Mouse (Mus musculus) spleen, postnatal 14 days (tissue): ENCODE results near the gene Zfp865.
"Not testable (repeated sequence)": the region's sequence is repeated elsewhere in the genome, so short reads cannot be mapped to it uniquely, and the experiment has no call there.

Source experiments
- DNase-seq, 2 experiments: peaks; one replicate each; pipeline ENCODE4 v3.0.0; 2021 to 2022; ENCODE audit warnings: low spot score in 2 of 2

Zfp865 gene

DNA sequence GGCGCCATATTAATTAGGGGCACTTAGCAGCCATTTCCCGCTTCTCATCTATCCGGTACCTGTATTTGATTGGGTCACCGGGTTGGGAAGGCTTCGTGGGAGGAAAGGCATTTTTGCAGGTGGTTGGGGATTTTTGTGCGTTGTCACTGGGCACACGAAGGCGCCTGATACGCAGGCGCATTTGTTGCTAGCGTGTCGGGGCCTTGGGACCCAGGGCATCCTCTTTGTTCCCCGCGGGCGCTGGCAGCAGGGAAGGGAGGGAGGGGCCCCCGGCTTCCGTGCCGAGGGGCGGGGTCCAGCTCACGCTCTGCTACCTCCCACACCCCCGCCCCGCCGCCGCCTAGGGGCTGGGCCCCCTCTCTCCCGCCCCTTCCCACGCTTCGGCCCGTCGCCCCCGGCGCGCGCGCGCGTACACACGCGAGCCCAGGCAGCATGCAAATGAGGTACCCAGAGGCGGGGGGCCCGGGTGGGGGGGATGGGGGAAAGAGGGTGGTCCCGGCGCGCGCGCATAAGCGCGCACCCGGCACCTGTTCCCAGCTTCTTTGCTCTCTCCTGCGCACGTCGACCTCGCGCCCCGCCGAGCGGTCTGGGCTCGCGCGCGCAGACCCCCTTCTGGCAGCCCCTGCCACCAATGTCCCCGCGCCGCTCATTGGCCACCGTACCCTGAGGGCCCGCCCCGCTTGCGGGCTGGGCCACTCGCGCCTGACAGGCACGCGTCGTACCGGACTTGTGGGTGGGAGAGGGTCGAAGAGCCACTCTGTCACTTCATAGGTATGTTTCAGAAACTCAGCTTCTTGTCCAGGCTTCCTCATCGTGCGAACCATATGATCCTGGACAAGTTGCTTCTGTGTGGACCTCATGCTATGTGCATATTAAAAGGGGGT lies 4.8 kb upstream of the Zfp865 start, which contains the start of gene Gm44973:
TSS of gene Gm44973 (plus strand) at position 379 of the 884 bp plus-strand sequence.
- peak; percentile 81 for DNase-seq

DNA sequence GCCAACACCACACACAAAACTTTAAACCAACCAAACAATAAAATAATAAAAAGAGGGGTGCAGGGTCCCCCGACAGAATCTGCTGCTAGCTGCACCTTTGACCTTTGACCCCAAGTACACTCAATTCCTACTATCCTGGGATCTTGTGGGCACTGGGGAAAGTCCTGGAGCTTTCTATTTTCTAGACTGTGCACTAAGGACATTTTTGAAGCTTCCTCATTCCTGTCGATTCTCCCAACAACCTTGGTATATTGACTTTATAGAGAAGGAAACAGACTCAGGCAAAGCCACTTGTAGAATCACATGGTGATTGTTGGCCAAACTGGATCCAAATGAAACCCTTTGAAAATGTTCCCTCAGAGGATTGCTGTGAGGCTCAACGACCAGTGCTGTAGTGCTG lies 4.1 kb upstream of the Zfp865 start:
- DNase-seq: no peak

DNA sequence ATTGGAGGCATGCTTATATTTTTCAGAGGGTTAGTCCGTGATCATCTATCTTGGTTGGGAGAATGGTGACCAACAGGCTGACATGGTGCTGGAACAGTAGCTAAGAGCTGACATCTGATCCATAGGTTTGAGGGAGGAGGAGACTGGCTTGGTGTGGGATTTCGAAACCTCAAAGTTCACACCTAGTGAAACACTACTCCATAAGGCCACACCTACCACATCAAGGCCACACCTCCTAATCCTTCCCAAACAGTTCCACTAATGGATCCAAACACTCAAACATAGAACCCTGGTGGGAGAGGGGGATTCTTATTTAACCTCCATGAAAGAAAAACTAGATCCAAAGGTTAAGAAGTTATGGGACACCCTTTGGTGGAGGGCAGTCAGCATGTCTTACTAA lies 3.3 kb upstream of the Zfp865 start:
- no peak for DNase-seq

DNA sequence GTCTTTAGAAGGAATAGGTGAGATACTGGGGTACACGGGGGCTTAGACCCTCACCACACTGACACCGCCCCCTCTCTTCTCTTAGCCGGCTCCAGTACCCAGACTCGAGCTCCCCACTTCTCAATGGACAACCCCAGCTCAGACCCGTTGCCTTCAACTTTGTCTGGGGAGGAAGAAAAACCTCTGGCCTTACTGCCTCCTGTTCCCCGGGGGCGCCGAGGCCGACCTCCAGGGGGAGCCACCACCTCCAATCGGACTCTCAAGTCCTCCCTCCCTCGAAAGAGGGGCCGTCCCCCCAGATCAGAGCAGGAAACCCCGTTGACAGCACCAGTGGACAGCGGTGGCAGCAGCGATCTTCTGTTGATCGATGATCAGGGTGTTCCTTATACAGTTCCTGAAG lies 2.8 kb upstream of the Zfp865 start:
- no peak for DNase-seq

DNA sequence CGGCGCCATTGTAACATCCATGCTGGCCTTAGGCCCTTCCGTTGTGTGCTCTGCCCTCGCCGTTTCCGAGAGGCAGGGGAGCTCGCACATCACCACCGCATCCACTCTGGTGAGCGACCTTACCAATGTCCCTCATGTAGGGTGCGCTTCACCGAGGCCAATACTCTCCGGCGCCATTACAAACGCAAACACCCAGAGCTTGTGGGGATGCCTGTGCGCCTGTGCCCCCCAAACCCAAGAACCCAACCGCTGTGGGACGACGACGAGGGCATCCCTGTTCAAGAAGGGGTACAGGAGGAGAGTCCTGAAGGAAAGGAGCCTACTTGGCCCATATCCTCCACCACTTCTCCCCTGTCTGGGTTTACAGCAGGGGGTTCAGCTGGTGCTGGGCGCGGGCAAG lies 2.2 kb upstream of the Zfp865 start:
- DNase-seq: no peak

DNA sequence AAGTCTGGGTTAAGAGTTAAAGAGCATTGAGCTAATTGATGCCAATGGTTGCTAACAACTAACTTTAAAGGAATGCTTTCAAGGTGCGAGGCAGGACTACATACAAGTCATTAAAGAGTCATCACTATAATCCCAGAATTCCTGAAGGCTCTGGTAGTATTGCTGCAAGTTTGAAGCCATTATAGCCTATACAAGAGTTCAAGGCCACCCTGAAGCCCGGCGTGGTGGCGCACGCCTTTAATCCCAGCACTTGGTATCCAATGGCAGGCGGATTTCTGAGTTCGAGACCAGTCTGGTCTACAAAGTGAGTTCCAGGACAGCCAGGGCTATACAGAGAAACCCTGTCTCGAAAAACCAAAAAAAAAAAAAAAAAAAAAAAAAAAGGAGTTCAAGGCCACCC lies 600 bp upstream of the Zfp865 start:
- not testable (repeated sequence) for DNase-seq

DNA sequence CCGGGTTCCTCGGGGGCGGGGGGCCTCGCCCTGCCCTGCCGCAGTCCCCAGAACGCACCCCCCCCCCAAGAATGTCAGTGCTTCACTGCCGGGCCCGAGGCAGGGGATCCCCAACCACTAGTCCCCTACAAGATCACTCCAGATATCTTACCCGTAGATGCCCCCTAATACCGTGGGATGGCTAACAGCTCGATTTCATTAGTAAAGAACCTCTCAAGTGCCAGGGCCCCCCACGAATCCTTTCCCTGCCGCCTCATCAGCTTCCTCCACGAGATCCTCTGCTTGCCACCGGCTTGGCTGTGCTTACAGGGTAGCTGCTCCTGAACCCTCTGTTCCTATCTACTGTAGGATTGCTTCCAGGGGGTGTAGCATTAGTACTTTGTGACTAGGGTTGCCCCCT lies 509 bp downstream of the Zfp865 start:
- DNase-seq: no peak

DNA sequence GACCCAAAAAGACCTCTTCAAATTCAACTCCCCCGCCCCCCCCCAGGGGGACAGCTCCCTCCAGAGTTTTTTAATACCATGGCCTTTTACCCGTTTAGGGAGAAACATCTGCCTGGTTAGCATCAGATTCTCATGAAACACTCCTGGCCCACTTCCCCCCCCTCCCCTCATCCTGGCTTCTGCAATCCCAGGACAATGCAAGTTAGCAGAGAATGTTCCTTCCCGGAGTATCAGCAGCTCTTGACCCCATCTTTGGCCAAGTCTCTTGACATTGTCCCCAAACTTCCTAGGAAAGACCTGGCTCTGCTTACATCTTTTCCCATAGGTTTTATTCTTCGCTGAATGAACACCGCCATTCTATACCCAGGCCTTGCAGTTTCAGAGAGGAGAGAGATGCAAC lies 1.0 kb downstream of the Zfp865 start:
- no peak for DNase-seq

DNA sequence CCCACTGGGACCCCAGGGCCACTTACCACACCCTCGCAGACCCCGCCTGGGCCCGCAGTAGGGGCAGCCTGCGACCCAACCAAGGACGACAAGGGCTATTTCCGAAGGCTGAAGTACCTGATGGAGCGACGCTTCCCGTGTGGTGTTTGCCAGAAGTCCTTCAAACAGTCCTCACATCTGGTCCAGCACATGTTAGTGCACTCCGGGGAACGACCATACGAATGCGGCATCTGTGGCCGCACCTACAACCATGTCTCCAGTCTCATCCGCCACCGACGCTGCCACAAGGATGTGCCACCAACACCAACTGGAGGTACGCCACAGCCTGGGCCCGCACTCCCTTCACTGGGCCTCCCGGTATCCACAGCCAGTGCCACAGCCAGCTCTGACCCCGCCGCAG lies 9.4 kb downstream of the Zfp865 start:
- DNase-seq: no peak

DNA sequence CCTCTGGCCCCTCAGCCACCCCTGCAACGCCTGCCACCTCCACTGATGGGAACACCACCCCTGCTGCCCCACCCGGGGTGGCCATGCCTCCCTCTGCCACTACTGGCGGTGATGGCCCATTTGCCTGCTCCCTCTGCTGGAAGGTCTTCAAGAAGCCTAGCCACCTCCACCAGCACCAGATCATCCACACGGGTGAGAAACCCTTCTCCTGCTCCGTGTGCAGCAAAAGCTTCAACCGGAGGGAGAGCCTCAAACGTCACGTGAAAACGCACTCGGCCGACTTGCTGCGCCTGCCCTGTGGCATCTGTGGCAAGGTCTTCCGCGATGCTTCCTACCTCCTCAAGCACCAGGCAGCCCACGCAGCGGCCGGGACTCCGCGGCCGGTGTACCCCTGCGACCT lies 9.8 kb downstream of the Zfp865 start:
- DNase-seq: no peak

DNA sequence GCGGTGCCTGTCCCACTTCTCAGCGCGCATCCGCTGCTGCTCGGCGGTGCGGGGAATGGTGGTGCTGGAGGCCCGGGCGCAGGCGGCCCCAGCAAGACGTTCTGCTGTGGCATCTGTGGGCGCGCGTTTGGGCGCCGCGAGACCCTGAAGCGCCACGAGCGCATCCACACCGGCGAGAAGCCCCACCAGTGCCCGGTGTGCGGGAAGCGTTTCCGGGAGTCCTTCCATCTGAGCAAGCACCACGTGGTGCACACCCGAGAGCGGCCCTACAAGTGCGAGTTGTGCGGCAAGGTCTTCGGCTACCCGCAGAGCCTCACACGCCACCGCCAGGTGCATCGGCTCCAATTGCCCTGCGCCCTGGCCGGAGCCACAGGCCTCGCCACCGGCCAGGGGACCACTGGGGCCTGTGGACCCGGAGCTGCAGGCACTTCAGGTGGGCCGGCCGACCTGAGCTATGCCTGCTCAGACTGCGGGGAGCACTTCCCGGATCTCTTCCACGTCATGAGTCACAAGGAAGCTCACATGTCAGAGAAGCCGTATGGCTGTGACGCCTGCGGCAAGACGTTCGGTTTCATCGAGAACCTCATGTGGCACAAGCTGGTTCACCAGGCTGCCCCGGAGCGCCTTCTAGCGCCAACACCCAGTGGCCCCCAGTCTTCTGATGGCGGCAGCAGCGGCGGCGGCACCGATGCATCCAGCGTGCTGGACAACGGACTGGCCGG lies 10.5 kb downstream of the Zfp865 start:
- DNase-seq: no peak

DNA sequence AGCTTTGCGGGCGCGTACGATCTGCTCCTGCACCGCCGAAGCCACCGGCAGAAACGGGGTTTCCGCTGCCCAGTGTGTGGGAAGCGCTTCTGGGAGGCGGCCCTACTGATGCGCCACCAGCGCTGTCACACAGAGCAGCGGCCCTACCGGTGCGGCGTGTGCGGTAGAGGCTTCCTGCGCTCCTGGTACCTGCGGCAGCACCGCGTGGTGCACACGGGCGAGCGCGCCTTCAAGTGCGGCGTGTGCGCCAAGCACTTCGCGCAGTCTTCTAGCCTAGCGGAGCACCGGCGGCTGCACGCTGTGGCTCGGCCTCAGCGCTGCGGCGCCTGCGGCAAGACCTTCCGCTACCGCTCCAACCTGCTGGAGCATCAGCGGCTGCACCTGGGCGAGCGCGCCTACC lies 11.3 kb downstream of the Zfp865 start:
- no peak for DNase-seq

DNA sequence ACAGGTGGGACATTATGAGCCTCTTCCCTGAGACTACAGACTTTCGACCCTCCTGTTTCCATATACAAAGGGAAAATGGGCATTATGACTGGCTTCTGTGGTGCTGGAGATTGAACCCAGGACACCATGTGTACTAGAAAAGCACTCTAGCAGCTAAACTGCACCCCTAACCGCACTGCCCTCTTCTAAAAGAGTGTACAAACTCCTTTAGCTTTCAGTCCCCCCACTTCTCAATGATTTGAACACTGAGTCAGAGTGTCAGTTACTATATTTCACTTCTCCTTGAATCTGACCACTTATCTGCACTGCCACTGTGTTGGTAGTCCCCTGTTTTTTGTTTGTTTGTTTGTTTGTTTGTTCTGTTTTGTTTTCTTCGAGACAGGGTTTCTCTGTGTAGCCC lies 13.6 kb downstream of the Zfp865 start, which contains the start of gene 4632433K11Rik:
TSS of gene 4632433K11Rik (plus strand) at position 301 of the 400 bp plus-strand sequence.
- no peak for DNase-seq

DNA sequence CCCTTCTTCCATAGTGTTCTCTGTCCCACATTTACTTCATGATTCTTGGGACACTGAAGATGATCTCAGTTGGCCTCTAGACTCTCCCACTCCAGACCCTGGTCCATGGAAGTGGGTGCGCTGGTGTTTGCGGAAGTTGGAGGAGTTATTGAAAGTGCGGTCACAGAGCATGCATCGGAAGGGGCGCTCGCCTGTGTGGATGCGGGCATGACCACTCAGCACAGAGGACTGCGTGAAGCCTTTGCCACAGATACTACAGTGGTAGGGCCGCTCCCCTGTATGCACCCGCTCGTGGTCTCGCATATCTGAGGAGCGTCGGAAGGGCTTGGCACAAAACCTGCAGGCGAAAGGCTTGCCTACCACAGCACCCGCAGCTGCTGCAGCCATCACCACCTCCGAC lies 15.5 kb downstream of the Zfp865 start:
- no peak for DNase-seq

DNA sequence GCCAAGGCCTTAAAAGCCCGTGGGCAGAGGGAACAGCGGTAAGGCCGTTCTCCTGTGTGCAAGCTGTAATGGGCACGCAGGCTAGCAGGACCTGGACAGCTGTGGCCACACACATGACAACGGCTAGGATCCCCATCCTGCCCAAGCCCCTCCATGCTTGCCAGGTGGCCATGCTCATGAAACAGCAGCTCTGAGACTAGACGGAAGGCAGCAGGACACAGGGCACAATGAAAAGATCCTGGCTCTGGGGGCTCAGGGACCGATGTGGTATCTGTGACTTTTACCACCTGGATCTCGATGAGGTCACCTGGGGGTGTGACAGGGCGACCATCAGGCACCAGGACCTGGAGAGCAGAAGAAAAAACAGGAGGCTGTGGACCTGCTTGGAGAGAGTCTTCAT lies 16.0 kb downstream of the Zfp865 start:
- DNase-seq: no peak

DNA sequence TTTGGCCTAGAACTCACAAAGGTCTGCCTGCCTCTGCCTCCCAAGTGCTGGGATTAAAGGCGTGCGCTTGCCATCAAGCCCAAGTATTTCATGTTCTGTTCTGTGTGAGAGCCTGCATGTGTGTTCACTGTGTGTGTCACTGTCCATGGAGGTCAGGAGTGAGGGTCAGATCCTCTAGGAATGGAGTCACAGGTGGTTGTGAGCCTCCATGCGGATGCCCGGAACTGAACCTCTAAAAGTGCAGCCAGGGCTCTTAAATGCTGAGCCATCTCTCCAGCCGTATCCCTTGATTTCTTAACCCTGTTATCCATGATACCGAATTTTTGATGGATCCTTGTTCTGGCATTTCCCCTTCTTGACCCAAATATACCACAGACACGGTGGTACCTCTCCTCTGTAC lies 16.9 kb downstream of the Zfp865 start:
- no peak for DNase-seq

DNA sequence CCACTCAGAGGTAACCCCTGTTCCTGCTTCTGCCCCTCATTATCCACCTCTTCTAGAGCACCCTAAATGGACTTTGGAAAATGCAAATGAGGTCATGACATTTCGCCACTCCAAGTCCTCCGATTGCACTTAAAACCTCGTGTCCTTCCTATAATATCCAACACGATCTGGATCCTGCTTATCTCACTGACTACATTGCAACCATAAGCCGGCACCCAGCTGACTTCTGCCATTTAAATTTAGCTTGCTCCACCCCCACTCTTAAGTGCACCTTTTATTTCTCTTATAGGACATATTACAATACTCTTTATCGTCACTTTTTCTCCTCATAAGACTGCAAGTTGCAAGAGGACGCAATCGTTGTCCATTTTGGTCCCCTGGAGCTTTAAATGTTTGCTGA lies 17.3 kb downstream of the Zfp865 start:
- DNase-seq: no peak

DNA sequence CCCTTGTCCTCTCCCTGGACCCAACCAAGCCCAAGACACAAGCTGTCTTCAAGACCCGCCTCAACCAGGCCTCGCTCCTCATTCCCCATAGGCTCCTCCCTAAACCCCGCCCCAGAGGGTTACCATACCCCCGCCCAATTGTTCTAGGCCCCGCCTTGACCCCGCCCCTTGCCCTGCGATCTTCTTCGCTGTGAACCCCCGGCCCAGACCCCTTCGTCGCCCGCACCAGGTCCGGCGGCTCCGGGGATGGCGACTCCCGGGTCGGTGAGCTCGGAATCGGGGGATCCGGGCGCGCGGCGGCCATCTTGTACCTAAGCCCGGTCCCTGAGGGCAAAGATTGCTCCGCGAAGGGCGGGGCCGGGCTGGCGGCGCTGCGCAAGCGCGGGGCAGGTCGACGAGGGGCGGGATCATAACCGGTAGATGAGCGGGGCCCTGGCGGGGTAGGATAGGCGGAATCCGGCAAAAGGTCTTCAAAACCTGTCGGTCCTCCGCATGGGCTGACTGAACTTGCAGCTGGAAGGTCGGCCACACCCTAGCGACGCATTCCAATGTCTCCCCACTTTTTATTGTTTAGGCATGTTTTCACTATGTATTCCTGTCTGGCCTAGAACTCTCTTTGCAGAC lies 18.0 kb downstream of the Zfp865 start, which contains the start of gene Zfp784:
TSS of gene Zfp784 (minus strand) at position 338 of the 624 bp plus-strand sequence.
- peak; percentile 88 to 91 for DNase-seq

DNA sequence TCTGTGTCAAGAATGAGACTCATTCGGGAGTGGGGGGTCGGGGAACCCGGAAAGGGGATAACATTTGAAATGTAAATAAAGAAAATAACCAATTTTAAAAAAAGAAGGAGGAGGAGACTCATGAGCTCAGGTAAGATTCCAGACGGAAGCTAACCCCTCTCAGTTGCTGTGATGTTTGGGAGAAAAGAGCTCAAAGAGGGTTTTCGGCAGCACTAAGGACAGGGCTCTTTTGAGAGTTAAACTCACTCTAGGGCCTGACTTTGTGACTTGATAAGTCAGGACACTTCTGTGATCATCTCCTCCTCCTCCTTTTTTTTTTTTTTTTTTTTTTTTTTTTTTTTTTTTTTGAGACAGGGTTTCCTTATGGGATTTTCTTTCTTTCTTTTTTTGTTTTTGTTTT lies 18.8 kb downstream of the Zfp865 start:
- no peak for DNase-seq

DNA sequence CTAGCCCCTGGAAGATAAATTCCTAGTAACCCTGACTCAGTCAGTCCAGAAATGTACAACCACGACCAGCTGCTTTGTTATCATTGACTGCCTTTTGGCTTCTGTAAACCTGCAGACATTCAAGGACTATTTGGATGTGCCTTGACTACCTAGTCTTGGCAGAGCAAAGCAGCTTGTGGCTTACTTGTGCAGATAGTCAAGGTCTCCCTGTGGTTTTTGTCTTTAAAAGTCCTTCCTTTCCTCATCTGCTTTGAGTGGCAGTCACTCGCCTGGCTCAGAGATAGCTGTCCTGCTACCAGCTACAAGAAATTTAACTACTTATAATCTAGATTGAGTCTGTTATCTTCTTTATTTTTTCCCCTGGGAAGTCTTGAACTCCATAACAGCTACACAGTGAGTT lies 24.8 kb downstream of the Zfp865 start:
- DNase-seq: no peak

DNA sequence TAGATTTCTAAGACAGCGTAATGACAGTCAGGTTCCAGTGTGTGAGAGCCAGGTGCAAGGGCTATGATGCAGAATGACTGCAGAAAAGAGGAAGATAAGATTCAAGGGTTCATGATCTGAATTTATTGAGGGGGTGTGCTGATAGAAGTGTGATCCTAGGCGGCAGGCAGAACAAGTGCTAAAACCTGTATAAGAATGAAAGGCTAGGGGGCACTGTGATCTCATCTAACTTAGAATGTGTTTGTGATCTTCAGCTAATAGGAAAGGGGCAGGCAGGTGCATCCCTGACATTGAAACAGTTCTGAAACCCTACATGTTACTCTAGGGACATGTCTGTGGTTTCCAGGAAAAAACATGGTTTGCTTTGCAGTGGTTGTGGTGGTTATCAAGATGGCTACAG lies 25.9 kb downstream of the Zfp865 start:
- no peak for DNase-seq

DNA sequence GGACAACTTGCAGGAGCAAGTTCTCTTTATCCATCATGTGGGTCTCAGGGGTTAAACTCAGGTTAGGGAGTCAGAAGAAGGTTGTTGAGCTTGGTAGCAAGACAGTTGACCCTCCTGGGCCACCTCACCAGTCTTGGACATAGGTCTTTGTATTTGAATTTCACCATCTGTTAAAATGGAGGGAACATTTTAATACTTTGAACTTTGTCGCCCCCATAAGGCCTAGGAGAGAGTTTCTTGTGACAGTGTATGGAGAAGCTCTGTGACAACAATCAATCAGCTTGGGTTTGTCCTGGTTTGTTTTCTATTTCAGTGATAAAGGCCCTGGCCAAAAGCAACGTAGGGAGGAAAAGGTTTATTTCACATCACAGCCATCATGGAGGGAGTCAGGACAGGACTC lies 27.1 kb downstream of the Zfp865 start:
- DNase-seq: no peak
